Mouse (Mus musculus) T-helper 1 cell (primary cell): ENCODE results near the gene Cttn.

Source experiments
- in situ Hi-C: fragments of 300-600 bp; cut with MboI, MseI; formaldehyde crosslinking; loops from one replicate; pipeline ENCODE4 v1.15.1; 2025; ENCODE audit warnings: high pct_unique_total_duplicates

Gene Cttn

GRCm38 (mm10) chr7:144449637-144450570 is 20.9 kb downstream of the Cttn start:
- in situ Hi-C loops = no loop called here

DNA sequence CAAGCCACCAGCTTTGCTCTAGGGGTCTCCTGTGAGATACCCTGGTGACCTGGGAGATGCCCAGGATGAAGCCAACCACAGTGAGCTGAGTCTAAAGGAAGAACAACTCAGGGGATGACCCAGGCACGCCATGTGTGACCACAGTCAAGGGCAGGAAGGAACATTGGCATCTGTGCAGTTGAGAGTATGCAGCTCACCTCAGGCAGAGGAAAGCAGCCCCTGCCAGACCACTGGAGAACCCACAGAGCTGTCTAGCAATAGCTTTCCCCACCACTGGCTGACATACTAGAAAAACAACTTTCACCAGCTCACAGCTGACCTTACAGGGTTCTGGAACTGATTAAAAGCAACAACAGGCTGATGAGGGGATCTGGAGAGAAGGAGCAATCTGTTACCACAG is 22.6 kb downstream of the Cttn start:
- in situ Hi-C loops = no loop called here

DNA sequence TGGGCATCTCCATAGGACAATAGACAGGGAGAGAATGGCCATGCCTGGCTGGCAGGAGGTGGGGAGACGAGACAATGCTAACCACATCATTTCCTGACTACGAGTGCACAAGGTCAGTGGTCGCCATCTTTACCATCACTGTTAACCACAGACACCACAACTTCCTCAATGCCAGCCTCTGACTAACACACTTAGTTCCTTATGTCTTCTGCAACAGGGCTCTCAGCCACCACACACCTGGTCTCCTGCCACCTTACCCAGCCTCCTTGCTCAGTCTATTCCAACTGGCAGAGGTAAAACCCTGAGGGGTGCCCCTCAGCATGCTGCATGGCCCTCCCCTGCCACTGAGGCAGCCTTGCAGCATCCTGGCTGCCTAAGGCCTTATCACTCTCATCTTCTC is 23.7 kb downstream of the Cttn start:
- in situ Hi-C loops = no loop called here

DNA sequence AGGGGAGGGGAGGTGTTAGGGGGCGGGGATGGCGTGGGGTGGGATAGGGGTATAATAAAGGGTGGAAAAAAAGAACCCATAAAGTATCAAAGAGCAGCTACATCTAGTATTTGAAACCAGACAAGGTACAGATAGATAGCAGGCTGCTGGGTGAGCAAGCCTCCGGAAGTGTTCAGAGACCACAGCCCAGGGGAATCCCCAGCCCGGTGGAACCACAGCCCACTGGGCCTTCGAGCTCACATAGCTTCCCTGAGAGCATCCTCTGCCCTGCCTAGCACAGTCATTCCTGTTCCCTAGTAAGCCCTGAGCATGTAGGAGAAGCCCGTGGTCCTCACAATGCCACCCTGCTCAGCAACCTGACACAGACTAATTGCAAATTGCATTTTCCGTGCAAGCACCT is 26.0 kb downstream of the Cttn start:
- in situ Hi-C loops = no loop called here

GRCm38 (mm10) chr7:144441976-144442375 is 28.8 kb downstream of the Cttn start:
- in situ Hi-C loops = no loop called here

DNA sequence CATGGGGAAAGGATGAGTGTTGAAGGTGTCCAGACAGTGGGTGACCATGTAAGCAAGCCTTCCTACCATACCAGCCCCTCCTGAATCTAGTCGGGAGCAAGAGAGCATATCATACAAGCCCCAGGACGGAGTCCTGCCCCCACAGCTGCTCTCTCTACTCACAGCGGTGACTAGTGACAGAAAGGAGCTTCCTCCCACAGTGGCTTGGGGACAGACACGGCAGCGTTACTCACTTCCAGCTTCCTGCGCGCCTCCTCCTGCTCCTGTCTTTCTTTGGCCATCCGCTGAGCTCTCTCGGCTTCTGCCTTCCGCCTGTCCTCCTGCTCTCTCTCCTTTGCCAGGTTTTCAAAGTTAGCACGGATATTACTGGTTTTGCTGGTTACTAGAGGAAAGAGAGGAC is 29.3 kb downstream of the Cttn start:
- in situ Hi-C loops = no loop called here

DNA sequence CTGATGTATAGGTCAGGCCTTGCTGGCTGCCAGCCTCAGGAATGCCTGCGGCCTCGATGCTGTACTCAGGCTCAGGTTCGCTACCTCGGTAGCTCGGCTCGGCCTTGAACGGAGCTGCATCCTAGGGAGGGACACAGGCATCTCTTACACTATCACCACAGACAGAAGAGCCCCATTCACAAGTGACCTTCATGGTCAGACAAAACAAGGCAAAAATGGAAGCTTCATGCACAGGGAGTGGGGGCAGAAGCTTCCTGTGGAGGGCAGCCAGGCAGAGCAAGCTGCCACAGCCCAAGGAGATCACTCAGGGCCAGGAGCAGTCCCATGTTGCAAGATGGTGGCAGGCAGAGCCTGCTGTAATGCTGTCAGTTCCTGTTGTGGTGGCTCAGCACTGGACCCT is 32.0 kb downstream of the Cttn start:
- in situ Hi-C loops = loop anchor here (10.0 kb wide), 1 partner anchor 756 kb away; no protein-coding TSS in a partner anchor

GRCm38 (mm10) chr7:144432920-144433319 is 37.9 kb downstream of the Cttn start:
- in situ Hi-C loops = loop anchor here (10.0 kb wide), 1 partner anchor 762 kb away; no protein-coding TSS in a partner anchor

DNA sequence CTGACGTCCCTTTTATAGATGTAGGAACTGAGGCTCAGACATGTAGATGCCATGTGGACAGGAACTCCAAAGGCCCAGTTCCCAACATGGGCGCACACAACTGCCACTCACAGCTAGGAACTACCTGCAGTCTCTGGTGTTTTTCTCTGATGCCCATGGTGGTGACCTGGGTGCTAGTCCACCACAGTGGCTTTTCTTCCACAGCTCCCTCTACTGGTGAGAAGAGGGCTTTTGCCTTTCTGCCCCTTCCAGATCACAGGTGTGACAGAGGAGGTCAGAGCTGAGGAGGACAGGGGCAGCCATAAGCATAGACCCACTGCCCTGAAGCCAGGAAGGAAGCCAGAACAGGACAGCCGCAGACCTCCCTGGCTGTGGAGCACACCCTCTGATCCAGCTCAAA is 43.3 kb downstream of the Cttn start:
- in situ Hi-C loops = loop anchor here (5.0 kb wide), 1 partner anchor 210 kb away; no protein-coding TSS in a partner anchor

DNA sequence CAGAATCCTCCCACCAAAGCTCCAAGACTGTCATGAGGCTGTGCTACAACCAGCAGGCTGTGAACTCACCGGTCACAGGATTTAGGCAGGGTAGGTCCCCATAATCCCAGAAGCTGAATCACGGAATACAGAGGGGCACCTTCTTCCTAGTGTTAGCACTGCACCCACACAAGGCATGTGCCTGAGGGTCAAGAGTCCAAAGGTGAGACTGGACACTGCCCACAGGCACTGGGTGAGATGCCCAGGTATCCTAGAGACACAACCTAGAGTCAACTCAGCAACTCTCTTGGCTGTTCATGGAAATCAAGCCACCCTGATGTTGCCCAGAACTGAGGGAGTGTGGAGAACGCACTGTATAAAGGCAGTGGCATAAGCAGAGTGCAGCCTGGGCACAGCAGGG is 44.2 kb downstream of the Cttn start:
- in situ Hi-C loops = loop anchor here (5.0 kb wide), 1 partner anchor 209 kb away; no protein-coding TSS in a partner anchor

GRCm38 (mm10) chr7:144425953-144426352 is 44.9 kb downstream of the Cttn start:
- in situ Hi-C loops = loop anchor here (5.0 kb wide), 1 partner anchor 209 kb away; no protein-coding TSS in a partner anchor

DNA sequence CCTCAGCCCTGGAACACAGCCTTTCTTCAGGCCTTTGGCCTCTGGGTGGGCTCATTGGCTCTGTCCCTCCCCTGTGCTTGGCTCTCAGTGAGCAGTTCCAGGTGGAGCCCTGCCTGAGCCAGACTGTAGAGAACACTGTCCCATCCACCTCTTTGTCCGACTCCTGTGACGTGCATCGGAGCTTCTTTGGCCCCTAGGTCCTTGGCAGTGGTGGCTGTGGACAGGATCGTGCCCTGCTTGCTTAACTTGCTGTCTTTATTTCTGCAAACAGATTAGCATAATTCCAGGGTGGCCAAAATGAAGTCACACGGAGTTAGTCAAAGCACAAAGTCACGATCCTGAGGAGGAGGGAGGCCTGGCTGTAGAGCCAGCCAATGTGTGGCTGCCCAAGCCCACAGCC is 49.3 kb downstream of the Cttn start:
- in situ Hi-C loops = no loop called here

GRCm38 (mm10) chr7:144420552-144420951 is 50.3 kb downstream of the Cttn start:
- in situ Hi-C loops = no loop called here

DNA sequence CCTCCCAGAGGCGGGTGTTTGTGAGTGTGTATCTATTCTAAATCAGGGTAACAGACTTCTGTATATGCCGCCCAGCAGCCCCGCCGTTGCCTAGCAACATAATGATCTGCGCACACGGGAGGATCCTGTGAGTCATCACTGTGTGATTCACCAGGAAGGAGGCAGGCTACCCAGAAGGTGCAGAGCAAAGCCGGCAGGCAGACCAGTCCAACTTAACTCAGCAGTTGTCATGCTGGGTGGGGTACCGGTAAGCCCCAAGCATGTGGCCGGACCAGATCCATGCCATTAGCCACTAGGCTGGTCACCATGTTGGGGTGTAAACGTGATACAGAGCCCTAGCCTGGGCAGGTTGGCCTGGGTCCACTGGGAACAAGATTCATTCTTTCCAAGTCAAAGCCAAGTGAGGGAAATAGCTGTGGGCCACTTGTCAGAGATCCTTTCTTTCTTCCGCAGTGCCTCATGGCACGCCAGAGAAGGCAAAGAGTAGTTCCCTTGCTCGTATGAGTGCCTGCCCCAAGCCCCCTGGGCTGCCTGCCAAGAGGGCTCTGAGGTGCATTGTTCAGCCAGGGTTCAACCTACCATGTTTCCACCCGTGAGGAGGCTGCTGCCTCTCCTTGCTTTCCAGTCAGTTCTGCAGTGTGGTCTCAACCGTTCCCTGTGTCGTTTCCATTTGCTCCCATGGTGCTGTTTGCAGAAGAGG is 53.0 kb downstream of the Cttn start:
- in situ Hi-C loops = no loop called here

- in situ Hi-C loops = no loop called here
Measured at GRCm38 (mm10) chr7:144417234-144417633, 53.6 kb downstream of the Cttn start.

GRCm38 (mm10) chr7:144415795-144416194 is 55.0 kb downstream of the Cttn start:
- in situ Hi-C loops = no loop called here

- in situ Hi-C loops = no loop called here
Measured at GRCm38 (mm10) chr7:144414632-144415031, 56.2 kb downstream of the Cttn start.

- in situ Hi-C loops = no loop called here
Measured at GRCm38 (mm10) chr7:144411967-144412906, 58.6 kb downstream of the Cttn start.

DNA sequence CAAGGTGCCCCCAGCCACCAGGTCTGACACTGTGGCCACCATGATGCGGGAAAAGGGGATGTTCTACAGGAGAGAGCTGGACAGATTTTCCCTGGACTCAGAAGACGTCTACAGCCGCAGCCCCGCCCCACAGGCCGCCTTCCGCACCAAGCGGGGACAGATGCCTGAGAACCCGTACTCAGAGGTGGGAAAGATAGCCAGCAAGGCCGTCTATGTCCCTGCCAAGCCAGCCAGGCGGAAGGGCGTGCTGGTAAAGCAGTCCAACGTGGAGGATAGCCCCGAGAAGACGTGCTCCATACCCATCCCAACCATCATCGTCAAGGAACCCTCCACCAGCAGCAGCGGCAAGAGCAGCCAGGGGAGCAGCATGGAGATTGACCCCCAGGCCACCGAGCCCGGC is 61.1 kb downstream of the Cttn start:
- in situ Hi-C loops = no loop called here

DNA sequence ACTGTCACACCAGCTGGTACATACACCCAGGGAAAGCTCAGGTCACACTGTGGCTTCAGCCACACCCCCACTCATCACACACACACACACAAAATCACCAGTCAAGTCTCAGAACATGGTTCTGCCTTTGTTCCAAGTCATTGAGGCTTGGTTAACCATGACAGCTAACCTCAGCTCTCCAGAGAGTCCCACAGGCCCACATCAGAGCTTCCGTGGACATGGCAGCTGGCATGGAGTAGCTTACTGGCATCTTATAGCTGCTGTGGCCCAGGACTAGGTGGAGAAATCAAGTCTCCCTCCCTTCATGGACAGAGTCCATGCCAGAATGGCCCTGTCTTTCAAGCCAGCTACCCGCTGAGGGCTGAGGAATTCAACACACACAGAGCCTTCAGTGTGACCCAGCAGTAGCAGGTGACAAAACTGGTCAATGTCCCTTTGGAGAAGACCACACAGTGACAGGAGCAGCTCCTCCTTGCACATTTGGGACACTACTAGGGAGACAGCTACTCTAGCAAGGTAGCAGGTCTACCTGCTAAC is 62.3 kb downstream of the Cttn start:
- in situ Hi-C loops = no loop called here

DNA sequence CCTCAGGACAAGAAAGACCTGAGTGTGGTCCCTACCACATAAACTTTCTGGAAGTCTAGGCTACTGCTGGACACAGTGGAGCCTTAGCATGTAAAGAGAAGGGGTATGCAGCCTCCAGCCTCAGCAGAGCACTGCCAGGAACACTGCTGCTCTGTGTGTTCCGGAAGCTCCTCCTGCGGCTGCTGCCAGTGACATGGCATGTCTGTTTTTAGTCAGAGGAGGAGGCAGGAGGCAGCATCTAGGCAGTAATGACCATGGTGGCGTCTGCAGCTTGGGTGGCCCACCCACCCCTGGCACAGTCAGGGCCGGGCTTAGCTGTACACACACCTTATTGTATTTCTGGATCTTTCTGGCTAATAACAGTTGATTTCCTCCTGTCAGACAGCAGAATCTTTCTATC is 63.1 kb downstream of the Cttn start:
- in situ Hi-C loops = no loop called here
